Mouse (Mus musculus): ENCODE data around the gene Rab19. TPM values are rescaled to one million over a fixed set of nuclear protein-coding genes. Genes with fewer than 3 reads are reported as not detected.
"Not testable (repeated sequence)": the region's sequence is repeated elsewhere in the genome, so short reads cannot be mapped to it uniquely, and the experiment has no call there.

Gene Rab19
- polyA plus RNA-seq, 1 experiment from 2014 or later: 0.32 TPM

DNA sequence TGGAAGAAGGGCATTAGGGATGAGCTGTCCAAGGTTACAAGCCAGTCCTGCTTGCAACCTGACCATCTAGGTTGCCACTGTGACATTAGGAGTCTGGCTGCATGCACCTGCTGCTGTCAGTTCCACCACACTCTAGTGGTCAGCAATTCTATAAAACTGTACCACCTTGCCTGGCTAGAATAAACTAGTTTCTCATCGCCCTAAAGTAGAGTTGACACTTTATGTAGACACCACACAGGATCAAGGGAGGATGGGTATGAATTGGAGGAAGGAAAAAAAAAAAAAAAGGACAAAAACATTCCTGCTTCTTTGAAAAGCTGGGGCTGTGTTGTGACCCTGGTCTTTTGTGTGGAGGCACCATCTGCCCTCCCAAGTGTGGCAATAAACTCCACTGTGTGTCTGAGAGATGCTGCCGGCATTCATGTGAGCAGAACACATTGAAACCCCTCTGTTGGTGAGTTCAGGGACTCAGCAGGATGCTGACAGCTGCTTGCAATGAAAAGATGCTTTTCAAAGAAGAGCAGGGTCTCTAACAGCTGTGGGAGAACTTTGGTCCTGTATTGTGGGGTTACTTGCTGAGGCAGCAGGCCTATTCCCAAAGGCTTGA, 54.0 kb downstream of the Rab19 start:
- WGBS: 8% methylated on average over 2 of the region's 2 CpGs
- ATAC-seq (ENCODE audit: low FRiP score, low read depth): peak; percentile 89
- peak overlapping the region; percentile 62; the same call in 1 of the 2 replicates for H3K27ac ChIP-seq

DNA sequence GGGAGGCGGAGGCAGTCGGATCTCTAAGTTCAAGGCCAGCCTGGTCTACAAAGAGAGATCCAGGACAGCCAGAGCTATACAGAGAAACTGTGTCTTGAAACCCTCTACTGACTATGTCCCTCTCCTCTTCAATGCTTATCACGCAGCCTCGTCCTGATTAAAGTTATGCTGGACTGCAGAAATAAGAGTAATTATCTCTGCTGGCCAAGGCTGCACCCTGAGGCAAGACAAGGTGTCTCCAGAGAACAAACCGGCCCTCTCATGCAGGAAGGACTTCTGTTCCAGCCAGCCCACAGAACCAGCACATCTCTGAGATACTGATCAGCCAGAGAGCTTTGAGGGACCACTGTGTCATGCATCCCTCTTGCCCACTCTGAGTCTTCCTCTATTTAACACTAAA, 54.9 kb downstream of the Rab19 start:
- WGBS: 83% methylated on average over 5 of the region's 5 CpGs
- no peaks in the 10 kb centered on the region for H3K27me3 ChIP-seq (replicated peaks)
- peaks cover 5% of the 10 kb centered on the region; the same call in 1 of the 2 replicates for H3K4me1 ChIP-seq
- H3K9me3 ChIP-seq: no peaks in the 10 kb centered on the region
- no peak overlapping the region for H3K9ac ChIP-seq
- H3K4me2 ChIP-seq (replicated peaks): no peak overlapping the region
- no peaks in the 10 kb centered on the region for H3K36me3 ChIP-seq
- no peak for ATAC-seq (ENCODE audit: low FRiP score, low read depth)
- H3K4me3 ChIP-seq: no peak overlapping the region
- no peak overlapping the region for H3K27ac ChIP-seq

More for the DNA sequence above, 54.0 kb downstream of the Rab19 start:
- no peaks in the 10 kb centered on the region for H3K27me3 ChIP-seq (replicated peaks)
- H3K9ac ChIP-seq: no peak overlapping the region
- no peak overlapping the region for H3K4me2 ChIP-seq (replicated peaks)
- no peaks in the 10 kb centered on the region for H3K36me3 ChIP-seq
- H3K4me3 ChIP-seq: no peak overlapping the region
- H3K4me1 ChIP-seq: peaks cover 5% of the 10 kb centered on the region; the same call in 1 of the 2 replicates
- H3K9me3 ChIP-seq: no peaks in the 10 kb centered on the region

DNA sequence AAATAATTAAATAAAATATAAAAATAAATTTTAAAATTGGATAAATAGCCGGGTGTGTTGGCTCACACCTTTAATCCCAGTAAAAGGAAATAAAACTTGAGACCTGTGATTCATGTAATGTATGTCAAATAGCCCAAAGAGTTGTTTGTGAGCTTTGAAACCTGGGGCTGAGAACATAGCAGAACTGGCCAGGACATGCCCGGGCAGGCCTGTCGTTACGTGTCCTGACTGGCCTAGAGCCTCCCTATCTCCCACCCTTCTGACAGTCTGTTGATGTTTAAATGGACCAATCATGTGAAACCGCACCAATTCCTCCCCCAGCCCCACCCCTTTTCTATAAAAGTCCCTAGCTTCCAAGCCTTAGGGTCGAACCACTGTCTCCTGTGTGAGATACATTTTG, 56.5 kb downstream of the Rab19 start:
- H3K4me1 ChIP-seq; H3K36me3 ChIP-seq; H3K4me2 ChIP-seq (replicated peaks); H3K4me3 ChIP-seq; H3K9ac ChIP-seq; H3K27ac ChIP-seq; H3K27me3 ChIP-seq (replicated peaks); ATAC-seq (ENCODE audit: low FRiP score, low read depth); H3K9me3 ChIP-seq: not testable (repeated sequence)
- WGBS: 91% methylated on average over 6 of the region's 6 CpGs

Other genes starting within 250 kb of the Rab19 start
- 19.5 and 20.7 TPM in 2 replicates for gene Kdm7a, start 174.4 kb upstream of the Rab19 start, polyA plus RNA-seq (2016; fragmentation: Nextera tagmentation; extraction: Ambion mirVana)
- 57.1 and 63.6 TPM in 2 replicates for gene Slc37a3, start 3.5 kb upstream of the Rab19 start, polyA plus RNA-seq (2016; fragmentation: Nextera tagmentation; extraction: Ambion mirVana)
- gene Mkrn1, start 39.3 kb downstream of the Rab19 start, polyA plus RNA-seq (2016; fragmentation: Nextera tagmentation; extraction: Ambion mirVana): 204 and 209 TPM in 2 replicates
- 48.4 and 50.6 TPM in 2 replicates for gene Dennd2a, start 176.7 kb downstream of the Rab19 start, polyA plus RNA-seq (2016; fragmentation: Nextera tagmentation; extraction: Ambion mirVana)
- 37.2 and 40.9 TPM in 2 replicates for gene Adck2, start 192.7 kb downstream of the Rab19 start, polyA plus RNA-seq (2016; fragmentation: Nextera tagmentation; extraction: Ambion mirVana)
- 0.51 and 1.7 TPM in 2 replicates for gene Gm42420, start 204.6 kb downstream of the Rab19 start, polyA plus RNA-seq (2016; fragmentation: Nextera tagmentation; extraction: Ambion mirVana)
- gene Ndufb2, start 211.4 kb downstream of the Rab19 start, polyA plus RNA-seq (2016; fragmentation: Nextera tagmentation; extraction: Ambion mirVana): 319 and 340 TPM in 2 replicates